Mouse (Mus musculus) heart, embryonic 11.5 days (tissue): ENCODE measurements at regions not wholly inside any gene's neighbourhood (a gene's known extent, or its start where the extent isn't known, plus 50 kb on each side); places are given as distances from the start of the nearest gene placed in this dataset.

Source experiments
- ATAC-seq: fragments of 200-750 bp; cut with Nextera tagmentation; replicated peaks from 2 replicates; pipeline ENCODE4 v1.8.0; 2017; ENCODE audit warnings: moderate library complexity; ENCODE audit not compliant: insufficient number of reproducible peaks, low FRiP score, low TSS enrichment
- H3K27ac ChIP-seq: fragments of 300-500 bp; sonication (generic); 2 replicates; pipeline ENCODE4 v1.5.1; 2014; ENCODE audit warnings: mild to moderate bottlenecking, low read depth, low read length
- H3K27me3 ChIP-seq: fragments of 300-500 bp; sonication (generic); 2 replicates; pipeline ENCODE4 v1.6.1; 2014; ENCODE audit warnings: mild to moderate bottlenecking, low read length, mixed read lengths; ENCODE audit not compliant: control insufficient read depth, insufficient read depth
- H3K36me3 ChIP-seq: fragments of 300-500 bp; sonication (generic); 2 replicates; pipeline ENCODE4 v1.6.1; 2014; ENCODE audit warnings: mild to moderate bottlenecking, low read length, moderate library complexity, mixed read lengths; ENCODE audit not compliant: control insufficient read depth, insufficient read depth
- H3K4me1 ChIP-seq: fragments of 300-500 bp; sonication (generic); 2 replicates; pipeline ENCODE4 v1.6.1; 2014; ENCODE audit warnings: low read length; ENCODE audit not compliant: control insufficient read depth, insufficient read depth
- H3K4me2 ChIP-seq: fragments of 300-500 bp; sonication (generic); 2 replicates; pipeline ENCODE4 v1.6.1; 2014; ENCODE audit warnings: mild to moderate bottlenecking, moderate library complexity
- H3K4me3 ChIP-seq: fragments of 300-500 bp; sonication (generic); 2 replicates; pipeline ENCODE4 v1.5.1; 2014; ENCODE audit warnings: low read depth, low read length
- H3K9ac ChIP-seq: fragments of 300-500 bp; sonication (generic); 2 replicates; pipeline ENCODE4 v1.6.1; 2014; ENCODE audit warnings: mild to moderate bottlenecking, low read depth, low read length, moderate library complexity
- H3K9me3 ChIP-seq: fragments of 300-500 bp; sonication (generic); replicated peaks from 2 replicates; pipeline ENCODE4 v1.6.1; 2016; ENCODE audit warnings: low read length; ENCODE audit not compliant: control insufficient read depth
- WGBS: fragments of 180-500 bp; shearing (Covaris S2); extraction: QIAGEN DNeasy Blood & Tissue Kit; methylation state at CpG from one replicate; pipeline ENCODE4 v1.1.7; 2014; ENCODE audit not compliant: insufficient replicate concordance; 5-methylcytosine and 5-hydroxymethylcytosine counted together

DNA sequence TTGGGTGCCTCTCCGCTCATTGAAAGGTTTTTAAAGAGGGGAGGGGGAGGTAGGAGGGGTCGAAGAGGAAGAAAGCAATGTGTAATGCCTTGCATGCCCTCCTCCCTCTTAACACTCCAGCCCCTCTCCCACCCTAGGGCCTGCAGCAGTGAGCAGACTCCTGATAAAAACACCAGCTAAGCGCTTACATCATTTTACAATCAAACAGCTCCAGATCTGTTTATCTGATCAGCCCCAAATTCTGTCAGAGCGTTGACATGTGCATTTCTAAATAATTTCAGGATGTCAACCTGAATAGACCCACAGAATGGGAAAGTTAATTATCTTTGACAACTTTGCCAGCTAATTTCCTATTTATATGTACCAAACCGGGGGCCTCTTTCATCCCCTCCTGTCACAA, 189.4 kb upstream of the Dynlrb2 start:
- WGBS = 33% methylated on average over 5 of the region's 5 CpGs
- H3K9me3 ChIP-seq = no peaks in the 10 kb centered on the region
- H3K27me3 ChIP-seq = no peaks in the 10 kb centered on the region
- no peak overlapping the region for H3K27ac ChIP-seq
- no peak overlapping the region for H3K9ac ChIP-seq
- no peaks in the 10 kb centered on the region for H3K36me3 ChIP-seq
- H3K4me1 ChIP-seq = 0 out of 2 replicates have a peak, but pooled peaks cover 3% of the 10 kb centered on the region
- H3K4me2 ChIP-seq = no peak overlapping the region
- no peak for ATAC-seq
- no peak overlapping the region for H3K4me3 ChIP-seq

DNA sequence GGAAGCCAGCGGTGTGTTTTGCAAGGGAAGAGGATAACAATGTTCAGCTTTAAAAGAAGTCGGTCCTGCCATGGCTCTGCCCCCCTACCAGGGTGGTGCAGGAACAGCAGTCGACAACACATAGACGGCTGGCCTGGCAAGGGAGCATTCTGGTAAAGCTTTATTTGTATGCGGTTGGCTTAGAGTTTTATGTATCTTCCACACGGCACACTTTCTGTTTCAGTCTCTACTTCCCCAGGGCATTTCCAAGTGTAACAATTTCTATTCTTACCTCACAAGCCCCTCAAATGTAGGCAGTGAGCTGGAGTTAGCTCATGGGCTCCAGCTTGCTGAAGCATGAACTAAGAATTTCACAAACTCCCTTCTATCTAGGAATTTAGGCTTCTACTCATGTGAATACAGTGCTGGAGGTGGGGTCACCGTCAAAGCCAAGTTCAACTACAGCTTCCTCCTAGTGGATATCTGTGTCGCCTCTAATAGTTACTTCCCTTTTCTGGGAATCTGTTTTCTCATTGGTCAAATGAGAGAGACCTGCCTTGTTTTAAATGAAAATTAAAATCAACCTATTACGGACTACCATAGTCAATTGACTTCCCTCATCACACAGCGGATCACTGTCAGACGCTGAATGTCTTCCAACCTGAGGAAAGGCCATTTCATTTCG, 190.2 kb upstream of the Dynlrb2 start:
- no peak overlapping the region for H3K9ac ChIP-seq
- H3K27me3 ChIP-seq = no peaks in the 10 kb centered on the region
- no peak overlapping the region for H3K4me2 ChIP-seq
- H3K4me3 ChIP-seq = no peak overlapping the region
- H3K4me1 ChIP-seq = 0 out of 2 replicates have a peak, but pooled peaks cover 3% of the 10 kb centered on the region
- H3K36me3 ChIP-seq = no peaks in the 10 kb centered on the region
- ATAC-seq = no peak
- H3K9me3 ChIP-seq = no peaks in the 10 kb centered on the region
- H3K27ac ChIP-seq = no peak overlapping the region
- WGBS = 82% methylated on average over 12 of the region's 12 CpGs

DNA sequence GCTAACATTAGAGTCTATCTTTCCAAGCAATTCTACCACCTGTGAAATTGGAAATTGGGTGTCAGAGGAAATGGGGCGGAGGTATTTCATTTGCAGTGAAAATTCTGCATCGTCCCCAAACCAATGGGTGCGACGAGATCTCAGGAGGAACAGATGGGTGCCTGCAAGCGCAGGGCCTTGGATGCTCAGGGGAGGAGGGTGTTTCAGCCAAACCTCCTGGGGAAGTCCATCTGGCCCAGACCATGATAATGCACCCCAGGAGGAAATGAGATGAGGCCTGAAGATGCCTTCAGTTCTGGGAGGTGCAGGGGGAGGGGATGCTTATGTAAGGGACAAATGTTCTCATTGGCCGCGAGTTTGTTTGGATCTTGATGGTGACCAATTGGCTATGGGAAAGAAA, 205.9 kb upstream of the Dynlrb2 start:
- no peaks in the 10 kb centered on the region for H3K36me3 ChIP-seq
- no peaks in the 10 kb centered on the region for H3K4me1 ChIP-seq
- no peak for ATAC-seq
- 80% methylated on average over 7 of the region's 7 CpGs for WGBS
- no peak overlapping the region for H3K9ac ChIP-seq
- no peaks in the 10 kb centered on the region for H3K27me3 ChIP-seq
- H3K9me3 ChIP-seq = no peaks in the 10 kb centered on the region
- H3K4me3 ChIP-seq = no peak overlapping the region
- no peak overlapping the region for H3K4me2 ChIP-seq
- no peak overlapping the region for H3K27ac ChIP-seq

DNA sequence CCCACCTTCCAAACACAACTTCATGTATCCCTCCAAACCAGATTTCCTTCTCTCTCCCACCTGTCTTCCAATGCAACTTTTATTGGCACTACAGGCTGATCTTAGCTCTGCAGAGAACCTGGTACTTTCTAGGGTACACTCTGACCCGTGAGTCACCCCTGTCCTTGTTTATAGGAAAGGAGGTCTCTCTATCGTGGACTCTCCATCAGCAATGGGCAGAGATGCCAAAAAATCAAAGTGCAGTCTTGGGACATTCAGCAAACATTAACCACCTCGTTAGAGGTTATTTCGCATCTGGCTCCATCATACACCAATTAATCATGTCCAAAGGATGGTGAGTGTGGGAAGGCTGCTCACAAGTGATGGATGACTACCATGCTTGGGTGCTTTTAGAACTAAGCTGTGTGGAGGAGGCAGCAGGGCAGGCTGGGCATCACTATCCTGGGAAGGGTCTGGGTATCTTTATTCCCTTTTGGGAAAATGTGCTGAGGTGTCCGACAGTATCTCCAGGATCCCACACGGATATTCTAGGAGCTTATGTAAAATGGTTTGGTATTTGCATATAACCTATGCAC, 214.0 kb upstream of the Dynlrb2 start:
- Histone ChIP-seq H3K4me2 (no peak overlapping the region), H3K9ac (no peak overlapping the region), H3K36me3 (no peaks in the 10 kb centered on the region), H3K4me1 (no peaks in the 10 kb centered on the region), H3K27me3 (no peaks in the 10 kb centered on the region), H3K9me3 (no peaks in the 10 kb centered on the region), H3K4me3 (no peak overlapping the region), H3K27ac (no peak overlapping the region)
- ATAC-seq = no peak
- 78% methylated on average over 6 of the region's 6 CpGs for WGBS

DNA sequence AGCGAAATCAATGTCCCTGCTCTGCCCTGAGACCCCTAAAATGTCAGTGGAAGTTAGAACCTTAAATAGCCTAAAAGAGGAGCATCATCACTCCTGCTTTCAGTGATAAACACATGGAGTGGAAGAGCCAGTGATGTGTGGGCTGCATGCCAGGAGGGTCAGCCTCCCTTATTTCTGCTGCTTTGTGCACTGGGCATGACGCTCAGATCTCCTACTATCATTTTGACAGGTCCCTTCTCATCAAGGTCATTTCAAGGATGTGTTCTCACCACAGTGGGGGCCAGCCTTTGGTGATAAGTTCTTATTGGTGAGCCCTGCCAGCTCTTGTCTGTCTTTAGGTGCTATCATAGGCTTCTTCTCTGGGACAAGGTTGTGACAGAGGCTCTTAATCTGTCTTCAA, 215.5 kb upstream of the Dynlrb2 start:
- no peak overlapping the region for H3K9ac ChIP-seq
- H3K4me2 ChIP-seq = no peak overlapping the region
- no peak overlapping the region for H3K27ac ChIP-seq
- ATAC-seq = peak; percentile 49; the same call in 1 of the 2 replicates
- no peaks in the 10 kb centered on the region for H3K4me1 ChIP-seq
- no peaks in the 10 kb centered on the region for H3K36me3 ChIP-seq
- no peaks in the 10 kb centered on the region for H3K27me3 ChIP-seq
- WGBS = 40% methylated on average over 2 of the region's 2 CpGs
- no peaks in the 10 kb centered on the region for H3K9me3 ChIP-seq
- H3K4me3 ChIP-seq = no peak overlapping the region

DNA sequence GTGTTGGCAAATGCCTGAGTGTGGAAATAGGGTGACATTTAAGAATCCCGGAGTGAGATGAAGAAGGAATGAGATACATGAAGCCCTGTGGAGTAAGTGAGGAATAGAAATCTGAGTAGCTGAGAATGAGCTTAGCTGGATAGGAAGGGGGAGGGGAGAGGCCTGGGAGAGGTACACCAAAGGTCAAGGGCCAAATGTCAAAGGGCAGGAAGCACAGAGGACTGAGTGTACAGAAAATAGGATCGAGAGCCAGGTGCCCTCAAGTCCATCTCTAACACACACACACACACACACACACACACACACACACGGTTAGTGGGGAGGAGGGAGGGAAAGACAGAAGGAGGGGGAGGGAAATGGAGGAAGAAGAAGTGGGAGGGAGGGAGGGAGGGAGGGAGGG, 220.8 kb upstream of the Dynlrb2 start:
- no peaks in the 10 kb centered on the region for H3K27me3 ChIP-seq
- no peak for ATAC-seq
- no peaks in the 10 kb centered on the region for H3K36me3 ChIP-seq
- no peaks in the 10 kb centered on the region for H3K9me3 ChIP-seq
- H3K9ac ChIP-seq = no peak overlapping the region
- H3K27ac ChIP-seq = no peak overlapping the region
- H3K4me1 ChIP-seq = no peaks in the 10 kb centered on the region
- H3K4me3 ChIP-seq = no peak overlapping the region
- no peak overlapping the region for H3K4me2 ChIP-seq
- 40% methylated on average over 2 of the region's 3 CpGs for WGBS

DNA sequence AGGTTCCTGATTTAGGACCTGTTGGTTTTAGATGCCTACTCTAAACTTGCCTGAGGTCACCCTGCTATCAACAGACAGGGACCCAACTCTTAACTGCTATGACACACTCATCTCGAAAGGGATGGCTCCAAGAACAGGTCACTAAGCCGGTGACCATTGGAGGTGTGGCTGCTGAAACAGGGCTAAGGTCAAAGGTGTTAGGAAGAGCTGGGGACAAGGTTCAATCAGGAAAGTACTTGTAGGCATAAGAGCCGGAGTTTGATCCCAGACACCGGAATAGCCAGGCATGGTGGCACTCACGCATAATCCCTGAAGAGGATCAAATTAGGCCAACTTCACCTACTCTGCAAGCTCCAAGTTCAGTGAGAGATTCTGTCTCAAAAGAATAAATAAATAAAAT, 222.4 kb upstream of the Dynlrb2 start:
- no peak for ATAC-seq

DNA sequence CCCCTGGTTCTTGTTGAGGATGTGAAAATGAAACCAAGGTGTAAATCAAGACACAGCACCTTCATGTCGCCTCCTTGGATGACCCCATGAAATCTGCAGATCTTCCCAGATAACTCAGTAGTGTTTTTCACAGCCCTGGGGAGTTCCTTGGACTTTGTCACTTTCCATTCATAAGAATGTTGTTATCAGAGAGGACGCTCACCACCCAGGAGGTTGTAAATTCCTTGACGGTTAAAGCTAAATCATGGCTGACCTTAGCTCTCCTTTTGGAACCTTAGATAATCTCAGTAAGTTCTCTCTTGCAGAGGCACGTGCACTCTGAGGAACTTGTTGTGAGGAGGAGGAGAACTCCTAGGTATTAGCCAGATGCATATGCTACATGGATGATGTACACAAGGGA, 229.8 kb upstream of the Dynlrb2 start:
- no peak overlapping the region for H3K27ac ChIP-seq
- ATAC-seq = no peak
- no peaks in the 10 kb centered on the region for H3K27me3 ChIP-seq
- H3K9ac ChIP-seq = no peak overlapping the region
- no peaks in the 10 kb centered on the region for H3K4me1 ChIP-seq
- H3K4me2 ChIP-seq = no peak overlapping the region
- WGBS = 42% methylated on average over 4 of the region's 4 CpGs
- no peaks in the 10 kb centered on the region for H3K9me3 ChIP-seq
- no peaks in the 10 kb centered on the region for H3K36me3 ChIP-seq
- H3K4me3 ChIP-seq = no peak overlapping the region

More for the DNA sequence above, 222.4 kb upstream of the Dynlrb2 start:
- H3K9me3 ChIP-seq = no peaks in the 10 kb centered on the region
- H3K27ac ChIP-seq = no peak overlapping the region
- H3K4me1 ChIP-seq = no peaks in the 10 kb centered on the region
- no peaks in the 10 kb centered on the region for H3K27me3 ChIP-seq
- no peak overlapping the region for H3K9ac ChIP-seq
- WGBS = 81% methylated on average over 5 of the region's 5 CpGs
- no peak overlapping the region for H3K4me2 ChIP-seq
- no peaks in the 10 kb centered on the region for H3K36me3 ChIP-seq
- H3K4me3 ChIP-seq = no peak overlapping the region

DNA sequence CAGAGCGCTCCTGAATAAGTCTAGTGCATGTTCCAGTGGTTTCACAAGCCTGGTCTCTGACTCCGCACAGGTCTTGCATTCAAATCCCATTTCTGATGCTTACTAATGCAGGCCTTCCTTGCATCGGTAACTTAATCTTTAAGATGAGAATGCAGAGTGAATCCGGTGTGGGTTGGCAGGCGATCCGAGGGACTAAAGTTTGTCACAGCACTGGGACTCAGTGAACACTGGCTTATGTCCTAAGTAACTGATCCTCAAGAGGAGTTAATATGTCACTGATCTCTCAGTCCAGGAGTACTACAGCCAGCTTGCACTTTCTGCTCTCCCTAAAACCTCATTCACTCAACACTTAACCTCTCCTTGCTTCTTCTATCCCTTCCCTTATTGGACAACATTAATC, 233.5 kb upstream of the Dynlrb2 start:
- no peaks in the 10 kb centered on the region for H3K27me3 ChIP-seq
- no peak overlapping the region for H3K4me2 ChIP-seq
- H3K36me3 ChIP-seq = no peaks in the 10 kb centered on the region
- H3K9me3 ChIP-seq = no peaks in the 10 kb centered on the region
- WGBS = 86% methylated on average over 6 of the region's 6 CpGs
- H3K4me1 ChIP-seq = no peaks in the 10 kb centered on the region
- H3K4me3 ChIP-seq = no peak overlapping the region
- ATAC-seq = no peak
- no peak overlapping the region for H3K27ac ChIP-seq
- no peak overlapping the region for H3K9ac ChIP-seq
